Mouse (Mus musculus) neural tube, embryonic 10.5 days (tissue): ENCODE results near the gene Zbtb12.
"Not testable (repeated sequence)": the region's sequence is repeated elsewhere in the genome, so short reads cannot be mapped to it uniquely, and the experiment has no call there.

Experiments used
- DNase-seq: peaks from one replicate; pipeline ENCODE4 v3.0.0-alpha.2; 2017; ENCODE audit warnings: low spot score; ENCODE audit errors: extremely low spot score

Zbtb12 gene

GRCm38 (mm10) chr17:34879336-34879879 lies at the start of gene Zbtb12:
Gene Zbtb12, plus strand, starts transcription at chr17:34879483.
- no peak for DNase-seq

- DNase-seq: not testable (repeated sequence)
Measured at GRCm38 (mm10) chr17:34830776-34831175, 48.5 kb upstream of the Zbtb12 start.

GRCm38 (mm10) chr17:34836155-34836855 lies 43.0 kb upstream of the Zbtb12 start:
- DNase-seq: no peak

- DNase-seq: peak; percentile 98
Measured at GRCm38 (mm10) chr17:34836856-34837221, 42.4 kb upstream of the Zbtb12 start, which contains the start of the genes Stk19 and Dxo. Gene Stk19, minus strand, starts transcription at chr17:34836945. Gene Dxo, plus strand, starts transcription at chr17:34837019.

- peak; percentile 26 for DNase-seq
Measured at GRCm38 (mm10) chr17:34837464-34838324, 41.6 kb upstream of the Zbtb12 start.

GRCm38 (mm10) chr17:34838785-34839184 lies 40.5 kb upstream of the Zbtb12 start:
- DNase-seq: no peak

- no peak for DNase-seq
Measured at GRCm38 (mm10) chr17:34840736-34841307, 38.5 kb upstream of the Zbtb12 start.

- DNase-seq: no peak
Measured at GRCm38 (mm10) chr17:34844884-34845283, 34.4 kb upstream of the Zbtb12 start.

GRCm38 (mm10) chr17:34847192-34847591 lies 32.1 kb upstream of the Zbtb12 start:
- no peak for DNase-seq

GRCm38 (mm10) chr17:34847615-34848014 lies 31.7 kb upstream of the Zbtb12 start:
- DNase-seq: no peak

GRCm38 (mm10) chr17:34849722-34850516 lies 29.4 kb upstream of the Zbtb12 start, which contains the start of the genes Skiv2l and Nelfe:
Gene Skiv2l, minus strand, starts transcription at chr17:34850210.
Gene Nelfe, plus strand, starts transcription at chr17:34850391.
- peak; percentile 98 for DNase-seq

GRCm38 (mm10) chr17:34850517-34851125 lies 28.7 kb upstream of the Zbtb12 start:
- DNase-seq: no peak

GRCm38 (mm10) chr17:34853511-34853910 lies 25.8 kb upstream of the Zbtb12 start:
- no peak for DNase-seq

- DNase-seq: no peak
Measured at GRCm38 (mm10) chr17:34854761-34855160, 24.5 kb upstream of the Zbtb12 start.

GRCm38 (mm10) chr17:34855825-34856224 lies 23.5 kb upstream of the Zbtb12 start:
- peak; percentile 47 for DNase-seq

- no peak for DNase-seq
Measured at GRCm38 (mm10) chr17:34858670-34859069, 20.6 kb upstream of the Zbtb12 start.

GRCm38 (mm10) chr17:34860514-34860913 lies 18.8 kb upstream of the Zbtb12 start:
- DNase-seq: no peak

GRCm38 (mm10) chr17:34861704-34862415 lies 17.4 kb upstream of the Zbtb12 start:
- no peak for DNase-seq

- no peak for DNase-seq
Measured at GRCm38 (mm10) chr17:34862416-34863081, 16.7 kb upstream of the Zbtb12 start, which contains the start of gene Cfb. Gene Cfb, minus strand, starts transcription at chr17:34862518.
